Mouse (Mus musculus) liver, embryonic 14.5 days (tissue): Measurements from ENCODE around the gene Fkbp8. TPM values are rescaled to one million over a fixed set of nuclear protein-coding genes. Genes with fewer than 3 reads are reported as not detected.
A peak's percentile ranks its signal among the peaks of the same experiment; 100 is the strongest.

Source experiments
- ATAC-seq: fragments of 200-750 bp; cut with Nextera tagmentation; 2 replicates; pipeline ENCODE4 v1.8.0; 2017; ENCODE audit warnings: moderate number of reproducible peaks, mild to moderate bottlenecking, moderate library complexity; ENCODE audit not compliant: insufficient read depth
- DNase-seq, 3 experiments: peaks; one replicate each; pipeline ENCODE4 v3.0.0-alpha.2; 2012 to 2013; ENCODE audit warnings: low read depth in 3 of 3, low spot score in 3 of 3
- H3K27ac ChIP-seq: fragments of 300-500 bp; sonication (generic); 2 replicates; pipeline ENCODE4 v1.5.1; 2014; ENCODE audit warnings: moderate library complexity, mild to moderate bottlenecking, control low read depth, inconsistent platforms
- H3K27me3 ChIP-seq: fragments of 300-500 bp; sonication (generic); 2 replicates; pipeline ENCODE4 v1.6.1; 2014; ENCODE audit warnings: mild to moderate bottlenecking, low read length, moderate library complexity; ENCODE audit not compliant: control insufficient read depth, insufficient read depth
- H3K36me3 ChIP-seq: fragments of 300-500 bp; sonication (generic); replicated peaks from 2 replicates; pipeline ENCODE4 v1.6.1; 2014; ENCODE audit warnings: low read depth; ENCODE audit not compliant: control insufficient read depth, insufficient read depth
- H3K4me1 ChIP-seq, 2 experiments: fragments of 200-500 bp in 1 of 2; fragments of 300-500 bp in 1 of 2; sonication (generic) in 1 of 2; replicated peaks; 2 replicates each; pipeline ENCODE4 v1.6.1; 2012 to 2014; ENCODE audit warnings: antibody characterized with exemption in 1 of 2, inconsistent platforms in 1 of 2, low read length in 1 of 2; ENCODE audit not compliant: control insufficient read depth in 2 of 2, insufficient read depth in 2 of 2
- H3K4me2 ChIP-seq: fragments of 300-500 bp; sonication (generic); 2 replicates; pipeline ENCODE4 v1.6.1; 2014; ENCODE audit warnings: low read depth, mild to moderate bottlenecking, control low read depth, moderate library complexity
- H3K4me3 ChIP-seq, 2 experiments: fragments of 200-500 bp in 1 of 2; fragments of 300-500 bp in 1 of 2; sonication (generic) in 1 of 2; 2 replicates each; pipeline ENCODE4 v1.5.1; 2012 to 2014; ENCODE audit warnings: low read depth in 2 of 2, low read length in 2 of 2, mild to moderate bottlenecking in 2 of 2, control low read depth in 1 of 2, inconsistent platforms in 1 of 2, moderate library complexity in 1 of 2; ENCODE audit not compliant: insufficient read depth in 1 of 2
- H3K9ac ChIP-seq: fragments of 300-500 bp; sonication (generic); replicated peaks from 2 replicates; pipeline ENCODE4 v1.6.1; 2014; ENCODE audit warnings: mild to moderate bottlenecking, control low read depth, moderate library complexity
- H3K9me3 ChIP-seq: fragments of 300-500 bp; sonication (generic); 2 replicates; pipeline ENCODE4 v1.6.1; 2016; ENCODE audit warnings: low read length, mixed read lengths; ENCODE audit not compliant: control insufficient read depth
- CTCF ChIP-seq: IDR thresholded peaks from 2 replicates; pipeline ENCODE4 v1.5.1; 2016; ENCODE audit warnings: antibody characterized with exemption, low read depth, control low read depth
- EP300 ChIP-seq: IDR thresholded peaks from 2 replicates; pipeline ENCODE4 v1.6.1; 2016; ENCODE audit warnings: antibody characterized with exemption, low read depth
- WGBS: fragments of 180-500 bp; shearing (Covaris S2); extraction: QIAGEN DNeasy Blood & Tissue Kit; methylation state at CpG from one replicate; pipeline ENCODE4 v1.1.7; 2014; ENCODE audit not compliant: insufficient replicate concordance; 5-methylcytosine and 5-hydroxymethylcytosine counted together
- polyA plus RNA-seq, 2 experiments: library from polyadenylated mRNA; depleted of rRNA in 1 of 2; stranded (reverse) in 1 of 2; unstranded in 1 of 2; fragments of >200 nt; fragmentation: Nextera tagmentation in 1 of 2; extraction: Ambion mirVana in 1 of 2; gene quantifications; 2 replicates each; pipeline versions ENCODE4 v1.2.1 to v1.2.3; 2012 to 2014

Fkbp8 gene
- polyA plus RNA-seq, 2 experiments, result 114 to 149 TPM

DNA sequence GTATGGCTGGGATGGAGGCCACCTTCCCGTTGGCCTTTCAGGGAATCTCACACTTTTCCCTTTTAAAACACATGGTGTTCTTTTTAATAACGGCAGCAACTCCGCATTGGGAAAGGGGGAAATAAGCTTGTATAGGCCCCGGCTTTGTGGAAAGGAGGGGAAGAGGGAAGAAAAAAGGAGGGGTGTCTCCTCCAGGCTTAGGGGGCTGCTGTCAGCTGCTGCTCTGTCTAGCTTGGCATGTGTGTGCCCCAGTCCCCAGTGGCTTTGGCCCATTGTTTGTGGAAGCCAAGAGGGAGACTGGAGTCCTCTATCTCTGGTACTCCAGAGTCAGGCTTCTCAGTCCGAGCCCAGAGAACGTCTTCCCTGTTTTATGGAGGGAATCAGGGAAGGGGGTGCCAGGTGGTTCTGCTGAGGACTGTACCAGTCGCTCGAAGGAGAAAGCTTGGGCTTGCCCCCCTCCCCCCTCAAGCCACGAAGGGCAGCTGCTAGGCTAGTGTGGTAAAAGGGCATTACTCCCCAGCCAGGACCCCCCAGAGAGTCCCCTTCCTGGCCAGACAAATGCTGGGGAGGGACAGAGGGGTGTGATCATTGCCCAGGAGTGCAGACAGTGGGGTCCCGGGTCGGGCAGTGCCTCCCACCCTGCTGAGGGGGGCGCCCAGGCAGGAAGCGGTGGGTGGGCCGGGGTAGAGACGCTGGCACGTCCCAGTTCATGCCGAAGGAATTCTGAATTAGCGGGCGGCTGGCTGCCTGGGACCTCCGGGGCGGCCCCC lies 32.3 kb upstream of the Fkbp8 start:
- Histone ChIP-seq H3K36me3 (no peaks in the 10 kb centered on the region), H3K27me3 (peaks cover 82% of the 10 kb centered on the region), H3K9me3 (no peaks in the 10 kb centered on the region), H3K4me2 (no peak overlapping the region), H3K4me1 (peaks cover 7 to 9% of the 10 kb centered on the region in 2 experiments), H3K9ac (no peak overlapping the region), H3K27ac (no peak overlapping the region), H3K4me3 (no peak overlapping the region)
- ATAC-seq (no peak), DNase-seq (no peak)
- WGBS, result 4% methylated on average over 21 of the region's 21 CpGs
- TF ChIP-seq EP300, result no peak
- no peak for TF ChIP-seq CTCF

DNA sequence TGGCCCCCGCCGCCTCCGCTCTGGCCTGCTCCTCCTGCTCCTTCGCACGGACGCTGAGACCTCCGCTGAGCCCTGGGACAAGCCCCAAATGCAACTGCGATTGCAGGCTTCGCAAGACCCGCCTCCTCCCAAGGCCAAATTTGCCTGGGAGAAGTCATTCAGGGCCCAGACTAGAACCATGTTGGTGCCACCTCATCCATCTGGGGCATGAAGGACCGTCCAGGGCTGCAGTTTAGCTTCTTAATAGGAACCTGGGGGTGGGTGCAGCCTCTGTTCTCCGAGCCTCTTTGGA lies 31.8 kb upstream of the Fkbp8 start:
- no peak for TF ChIP-seq CTCF
- 11% methylated on average over 12 of the region's 12 CpGs for WGBS
- H3K4me1 ChIP-seq, result peaks cover 12 to 15% of the 10 kb centered on the region in 2 experiments
- DNase-seq (no peak), ATAC-seq (no peak)
- no peaks in the 10 kb centered on the region for H3K9me3 ChIP-seq
- peaks cover 76% of the 10 kb centered on the region for H3K27me3 ChIP-seq
- no peak overlapping the region for H3K4me3 ChIP-seq
- H3K36me3 ChIP-seq, result no peaks in the 10 kb centered on the region
- no peak overlapping the region for H3K27ac ChIP-seq
- H3K9ac ChIP-seq, result no peak overlapping the region
- H3K4me2 ChIP-seq, result no peak overlapping the region

DNA sequence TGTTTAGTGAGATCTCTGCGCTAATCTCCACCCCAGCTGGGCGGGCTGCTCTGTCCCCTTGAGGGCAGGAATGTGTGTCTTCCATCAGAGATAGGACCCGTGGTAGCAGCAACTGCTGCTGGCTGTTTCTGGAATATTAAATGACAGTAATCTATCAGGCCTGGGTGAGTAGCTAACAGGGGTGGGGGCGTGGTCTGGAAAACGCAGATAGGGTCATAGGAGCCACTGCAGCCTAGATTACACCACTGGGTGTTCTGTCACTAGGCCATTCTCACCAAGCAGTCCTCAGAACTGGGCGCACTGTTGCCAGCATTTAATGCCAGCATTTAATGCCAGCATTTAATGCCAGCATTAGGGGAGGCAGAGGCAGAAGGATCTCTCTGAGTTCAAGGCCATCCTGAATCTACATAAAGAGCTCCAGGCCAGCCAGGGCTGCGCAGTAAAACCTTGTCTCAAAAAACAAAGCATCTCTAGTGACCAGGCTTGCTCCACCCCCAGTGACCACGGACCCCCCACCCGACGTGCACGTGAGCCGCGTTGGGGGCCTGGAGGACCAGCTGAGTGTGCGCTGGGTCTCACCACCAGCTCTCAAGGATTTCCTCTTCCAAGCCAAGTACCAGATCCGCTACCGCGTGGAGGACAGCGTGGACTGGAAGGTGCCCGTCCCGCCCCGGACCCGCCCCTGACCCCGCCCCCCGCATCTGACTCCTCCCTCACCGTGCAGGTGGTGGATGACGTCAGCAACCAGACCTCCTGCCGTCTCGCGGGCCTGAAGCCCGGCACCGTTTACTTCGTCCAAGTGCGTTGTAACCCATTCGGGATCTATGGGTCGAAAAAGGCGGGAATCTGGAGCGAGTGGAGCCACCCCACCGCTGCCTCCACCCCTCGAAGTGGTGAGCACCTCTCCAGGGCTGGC lies 26.9 kb upstream of the Fkbp8 start:
- peak; percentile 74 for TF ChIP-seq EP300
- TF ChIP-seq CTCF, result no peak
- H3K9ac ChIP-seq, result peak overlapping the region; percentile 59
- peaks cover 34 to 41% of the 10 kb centered on the region in 2 experiments for H3K4me1 ChIP-seq
- peak; percentile 86 for ATAC-seq
- no peaks in the 10 kb centered on the region for H3K9me3 ChIP-seq
- WGBS, result 4% methylated on average over 39 of the region's 39 CpGs
- peak overlapping the region; percentile 39 to 55 for H3K4me3 ChIP-seq
- DNase-seq, result peak; percentile 58 to 69 (median 66)
- peak overlapping the region; percentile 74 for H3K4me2 ChIP-seq
- no peaks in the 10 kb centered on the region for H3K36me3 ChIP-seq
- peaks cover 33% of the 10 kb centered on the region for H3K27me3 ChIP-seq
- peak overlapping the region; percentile 72 for H3K27ac ChIP-seq

- Histone ChIP-seq H3K9ac (peak overlapping the region; percentile 36), H3K4me3 (peak overlapping the region; percentile 11 to 26; a peak in 3 of 4 replicates), H3K27ac (no peak overlapping the region; the same call in 1 of the 2 replicates), H3K9me3 (no peaks in the 10 kb centered on the region), H3K4me2 (peak overlapping the region; percentile 74), H3K4me1 (peaks cover 36 to 49% of the 10 kb centered on the region in 2 experiments), H3K36me3 (peaks cover under 1% of the 10 kb centered on the region), H3K27me3 (peaks cover 19% of the 10 kb centered on the region)
- ATAC-seq (no peak), DNase-seq (no peak)
- no peak for TF ChIP-seq EP300
- 0 out of 2 replicates have a peak, but pooled peaks have one; percentile 16 for TF ChIP-seq CTCF
- WGBS, result 12% methylated on average over 23 of the region's 23 CpGs
Measured at GRCm38 (mm10) chr8:70501820-70502529, 25.5 kb upstream of the Fkbp8 start.
